Mouse (Mus musculus): ENCODE measurements around the gene Trip4.
A peak's percentile ranks its signal among the peaks of the same experiment; 100 is the strongest.

The Trip4 gene

DNA sequence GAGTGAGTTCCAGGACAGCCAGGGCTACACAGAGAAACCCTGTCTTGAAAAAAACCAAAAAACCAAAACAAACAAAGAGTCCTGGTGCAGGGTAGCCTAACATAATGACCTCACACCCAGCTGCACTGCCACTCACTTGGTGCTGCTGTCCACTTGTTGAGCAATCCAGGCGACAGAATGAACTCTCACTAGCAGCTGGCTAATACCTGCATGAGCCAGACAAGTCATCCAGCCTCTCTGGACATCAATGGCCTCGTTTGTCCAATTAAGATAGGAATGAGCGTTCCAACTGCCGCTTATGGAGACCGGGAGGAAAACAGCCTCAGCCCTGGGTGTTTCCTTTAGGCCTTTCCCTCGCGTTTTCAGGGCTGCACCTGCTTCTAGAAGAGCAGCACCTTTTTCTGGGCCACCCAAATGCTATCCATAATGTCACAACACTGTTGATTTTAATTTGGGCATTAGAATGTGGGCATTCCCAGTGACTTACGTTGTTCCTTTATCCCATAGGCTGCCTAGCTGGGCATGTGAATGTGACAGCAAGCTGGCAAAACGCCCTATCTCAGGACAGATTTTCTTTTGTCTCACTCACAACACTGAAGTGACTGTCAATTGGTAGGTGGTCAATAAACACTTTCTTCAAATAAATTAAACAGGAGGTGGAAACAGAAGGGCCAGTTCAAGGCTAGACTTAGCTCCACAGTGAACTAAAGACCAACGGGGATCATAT is 73.8 kb downstream of the Trip4 start:
- DNase-seq (ENCODE audit: low read depth): no peak

GRCm38 (mm10) chr9:65833640-65834039 is 75.0 kb downstream of the Trip4 start:
- no peak for DNase-seq (ENCODE audit: low read depth)

GRCm38 (mm10) chr9:65833230-65833629 is 75.4 kb downstream of the Trip4 start:
- no peak for DNase-seq (ENCODE audit: low read depth)

DNA sequence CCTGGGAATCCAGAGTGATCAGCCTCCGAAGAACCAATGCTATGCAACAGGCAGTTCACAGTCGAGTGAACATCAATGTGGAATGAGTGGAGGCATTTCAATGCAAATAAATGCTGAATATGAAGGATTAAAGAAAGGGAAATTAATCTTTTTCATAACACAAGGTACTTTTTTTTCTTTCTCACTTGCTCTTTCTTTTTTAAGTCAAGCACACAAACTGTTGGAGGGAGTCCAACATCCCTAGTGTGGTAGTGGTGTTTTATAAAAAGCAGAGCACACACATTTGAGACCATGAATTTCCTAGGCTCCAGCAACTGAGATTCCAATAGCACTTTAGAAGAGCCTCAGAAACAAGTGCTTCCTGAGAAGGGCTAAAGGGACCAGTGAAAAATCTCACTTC is 76.6 kb downstream of the Trip4 start:
- DNase-seq (ENCODE audit: low read depth): no peak

DNA sequence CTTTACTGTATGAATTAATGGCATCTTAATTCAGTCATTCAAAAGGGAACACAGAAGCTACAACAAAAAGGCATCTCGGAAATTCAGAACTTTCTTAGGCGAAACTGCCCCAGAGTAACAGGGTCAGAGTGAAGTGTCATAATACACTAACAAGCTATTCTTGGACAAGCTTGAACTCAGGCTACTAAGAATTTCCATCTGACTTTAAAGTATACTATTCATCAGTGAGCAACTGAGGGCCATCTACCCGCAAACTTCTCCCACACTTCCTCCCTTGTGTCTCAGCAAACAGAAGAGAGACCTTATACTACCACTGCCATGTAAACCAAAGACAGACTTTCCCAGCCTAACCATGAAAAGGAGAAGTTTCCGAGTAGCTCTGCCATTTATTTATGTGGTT is 77.4 kb downstream of the Trip4 start:
- DNase-seq (ENCODE audit: low read depth): no peak

DNA sequence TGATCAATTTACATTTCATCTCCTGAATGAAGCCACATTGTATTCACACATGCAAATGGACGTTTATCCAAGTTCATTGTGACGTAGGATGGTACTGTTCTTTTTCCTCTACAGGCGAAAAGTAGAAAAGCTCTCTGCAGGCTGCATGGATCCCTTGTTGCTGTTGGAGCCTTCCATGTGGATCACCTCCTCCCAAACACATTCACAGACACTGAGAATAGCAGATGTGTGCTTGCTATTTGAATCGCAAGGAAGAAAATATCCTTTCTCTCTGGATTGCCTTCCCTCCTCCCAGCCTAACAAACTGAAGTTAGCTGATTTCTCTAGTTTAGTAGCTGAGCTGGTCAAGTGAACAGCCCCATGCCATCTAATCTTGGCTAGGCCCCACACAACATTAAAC is 78.3 kb downstream of the Trip4 start:
- DNase-seq (ENCODE audit: low read depth): no peak

- peak; percentile 64 for DNase-seq (ENCODE audit: low read depth)
Measured at GRCm38 (mm10) chr9:65829410-65829809, 79.2 kb downstream of the Trip4 start.

DNA sequence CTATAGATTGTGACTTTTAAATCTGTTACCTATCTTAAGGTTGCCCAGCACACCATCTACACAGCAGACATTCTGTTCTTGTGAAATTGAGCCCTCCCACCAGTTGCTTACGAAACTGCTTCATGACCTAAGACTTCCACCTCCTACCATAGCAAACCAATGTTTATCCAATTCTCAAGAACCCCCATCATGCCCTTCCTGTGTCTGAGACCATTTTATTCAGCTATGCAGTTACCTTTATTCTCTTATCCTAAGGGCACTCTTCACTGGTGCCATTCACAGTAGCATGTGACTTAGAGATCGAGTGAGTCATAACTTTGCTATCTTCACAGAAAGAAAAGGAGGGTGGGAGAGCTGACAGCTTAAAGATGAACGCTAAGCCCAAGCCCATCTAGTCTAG is 80.1 kb downstream of the Trip4 start:
- peak; percentile 42 for DNase-seq (ENCODE audit: low read depth)

DNA sequence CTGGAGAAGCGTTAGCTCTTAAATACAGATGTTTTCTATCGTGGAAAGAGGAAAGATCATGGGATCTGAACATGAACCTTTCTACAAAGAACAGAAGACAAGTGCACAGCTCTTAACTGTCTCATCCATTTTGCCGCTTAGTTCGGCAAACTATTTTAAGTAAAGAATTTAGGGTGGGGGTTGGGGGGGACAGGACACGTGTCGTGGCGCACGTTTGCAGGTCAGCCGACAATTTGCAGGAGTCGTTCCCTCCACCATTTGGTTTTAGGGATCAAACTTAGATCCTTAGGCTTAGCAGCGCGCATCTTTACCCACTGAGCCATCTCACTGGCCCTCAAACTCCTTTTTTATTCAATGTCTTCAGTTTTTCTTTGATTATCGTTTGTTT is 80.6 kb downstream of the Trip4 start:
- no peak for DNase-seq (ENCODE audit: low read depth)

DNA sequence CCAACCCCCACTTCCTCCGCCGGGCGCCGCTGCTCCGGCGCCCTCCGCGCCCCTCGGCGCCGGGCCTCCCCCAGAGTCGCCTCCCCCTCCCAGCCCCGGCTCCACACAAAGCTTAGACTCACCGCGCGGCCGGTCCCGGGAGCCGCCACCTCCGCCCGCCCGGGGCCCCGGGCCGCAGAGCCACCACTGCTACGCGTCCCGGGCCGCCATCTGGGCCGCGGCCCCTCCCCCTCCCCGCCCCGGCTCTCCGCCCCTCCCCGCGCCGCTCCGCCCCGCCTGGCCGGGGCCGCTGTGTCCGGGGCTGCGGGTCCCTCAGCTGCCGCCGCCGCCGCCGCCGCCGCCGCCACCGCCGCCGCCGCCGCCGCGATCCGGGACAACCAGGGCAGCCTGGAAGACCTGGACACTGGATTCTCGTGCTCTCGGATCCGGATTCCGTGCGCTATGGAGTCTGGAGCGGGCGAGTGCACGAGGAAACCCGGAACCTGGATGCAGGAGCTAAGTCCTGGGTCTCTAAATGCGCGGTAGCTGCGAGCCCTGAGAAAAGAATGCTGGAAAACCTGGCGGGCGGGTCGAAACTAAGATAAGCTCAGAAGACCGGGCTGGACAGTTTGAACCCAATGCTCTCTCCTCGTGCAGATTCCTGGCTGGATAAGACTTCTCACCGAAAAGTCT is 81.1 kb downstream of the Trip4 start, which contains the start of gene Zfp609:
Gene Zfp609 (minus strand): TSS at position 221 of the 672 bp plus-strand sequence.
- peak; percentile 93 for DNase-seq (ENCODE audit: low read depth)

GRCm38 (mm10) chr9:65826588-65827343 is 81.8 kb downstream of the Trip4 start:
- DNase-seq (ENCODE audit: low read depth): peak; percentile 52

DNA sequence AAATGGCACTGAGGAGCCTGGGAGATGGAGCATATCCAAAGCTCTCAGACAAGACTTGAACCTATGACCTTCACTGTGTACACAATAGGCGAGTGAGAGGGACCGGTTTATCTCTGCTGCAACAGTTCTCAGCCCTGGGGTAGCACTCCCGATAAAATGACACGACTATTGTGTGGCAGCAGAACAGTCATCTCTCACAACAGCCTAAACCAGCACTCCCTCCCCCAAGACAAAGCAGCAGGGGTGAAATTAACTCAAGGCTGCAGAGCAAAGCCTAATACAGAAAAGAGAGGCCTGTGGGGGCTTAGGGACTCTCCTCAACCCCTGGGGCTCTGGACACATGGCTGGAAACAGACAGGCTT is 82.4 kb downstream of the Trip4 start:
- DNase-seq (ENCODE audit: low read depth): peak; percentile 30

GRCm38 (mm10) chr9:65823716-65824462 is 84.7 kb downstream of the Trip4 start:
- no peak for DNase-seq (ENCODE audit: low read depth)

- DNase-seq (ENCODE audit: low read depth): no peak
Measured at GRCm38 (mm10) chr9:65822011-65822410, 86.6 kb downstream of the Trip4 start.

DNA sequence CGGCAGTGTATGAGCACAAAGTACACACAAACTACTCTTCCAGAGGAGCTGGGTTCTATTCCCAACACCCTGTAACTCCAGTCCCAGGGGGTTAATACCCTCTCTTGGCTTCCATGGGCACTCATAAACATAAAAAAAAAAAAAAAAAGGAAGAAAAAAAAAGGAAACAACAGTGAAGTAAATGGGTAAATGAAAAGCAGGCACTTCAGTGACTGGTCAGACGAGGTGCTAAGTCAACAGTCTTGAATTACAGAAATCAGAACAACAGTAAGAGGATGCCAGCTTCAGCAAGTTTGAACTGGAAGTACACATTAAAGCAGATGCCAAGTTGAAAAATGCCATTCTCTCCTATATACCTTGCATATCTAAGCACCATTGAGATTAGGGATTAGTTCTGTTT is 88.3 kb downstream of the Trip4 start:
- DNase-seq (ENCODE audit: low read depth): no peak

DNA sequence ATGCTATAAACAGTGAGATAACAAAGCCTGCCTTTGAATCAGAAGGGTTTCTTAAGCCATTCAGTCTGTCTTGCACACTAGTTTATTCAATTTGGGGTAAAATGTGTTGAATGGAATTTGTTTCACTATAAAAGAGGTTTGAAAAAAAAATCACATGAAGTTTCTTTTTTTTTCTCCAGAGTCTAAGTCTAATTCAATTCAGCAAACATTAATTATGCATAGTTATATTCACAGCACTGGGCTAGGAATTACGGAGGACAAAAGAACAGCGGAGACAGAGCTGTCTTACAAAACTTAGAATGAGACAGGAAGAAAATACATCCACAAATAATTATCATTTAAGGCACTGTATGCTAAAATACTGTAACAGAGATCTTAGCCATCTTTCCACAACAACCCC is 90.2 kb downstream of the Trip4 start:
- no peak for DNase-seq (ENCODE audit: low read depth)

GRCm38 (mm10) chr9:65812841-65813240 is 95.8 kb downstream of the Trip4 start:
- DNase-seq (ENCODE audit: low read depth): no peak

DNA sequence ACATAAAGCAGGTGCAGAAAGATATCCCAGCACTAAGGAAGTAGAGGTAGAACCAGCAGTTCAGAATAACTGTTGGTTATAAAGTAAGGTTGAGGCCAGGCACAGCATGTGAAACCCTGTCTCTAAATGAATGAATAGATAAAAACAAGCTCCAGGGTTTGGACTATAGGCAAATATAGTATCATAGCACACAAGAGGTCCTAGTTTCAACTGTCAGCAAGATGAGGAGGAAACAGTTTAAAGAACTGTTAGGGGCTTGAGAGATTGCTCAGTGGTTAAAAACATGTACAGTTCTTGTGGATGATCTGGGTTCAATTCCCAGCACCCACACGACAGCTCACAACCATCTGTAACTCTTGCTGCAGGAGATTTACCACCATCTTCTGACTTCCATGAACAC is 96.8 kb downstream of the Trip4 start:
- DNase-seq (ENCODE audit: low read depth): no peak

- DNase-seq (ENCODE audit: low read depth): no peak
Measured at GRCm38 (mm10) chr9:65807818-65808217, 100.8 kb downstream of the Trip4 start.

DNA sequence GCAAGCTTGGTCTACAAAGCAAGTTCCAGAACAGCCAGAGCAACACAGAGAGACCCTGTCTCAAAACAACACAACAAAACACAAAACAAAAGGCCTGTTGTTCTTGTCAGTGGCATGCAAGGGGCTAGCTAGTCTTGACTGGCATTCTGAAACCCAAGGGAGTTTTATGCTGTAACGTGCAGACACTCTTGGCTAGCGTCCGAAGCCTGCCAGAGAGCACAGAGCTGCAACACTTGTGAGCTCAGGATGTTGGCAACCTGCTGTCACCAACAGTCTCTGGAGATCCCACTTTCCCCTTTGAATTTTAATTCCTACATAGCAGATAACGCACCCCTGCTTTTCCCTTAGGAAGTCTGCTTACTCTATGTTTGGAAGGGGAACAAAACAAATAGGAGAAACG is 101.3 kb downstream of the Trip4 start:
- no peak for DNase-seq (ENCODE audit: low read depth)

DNA sequence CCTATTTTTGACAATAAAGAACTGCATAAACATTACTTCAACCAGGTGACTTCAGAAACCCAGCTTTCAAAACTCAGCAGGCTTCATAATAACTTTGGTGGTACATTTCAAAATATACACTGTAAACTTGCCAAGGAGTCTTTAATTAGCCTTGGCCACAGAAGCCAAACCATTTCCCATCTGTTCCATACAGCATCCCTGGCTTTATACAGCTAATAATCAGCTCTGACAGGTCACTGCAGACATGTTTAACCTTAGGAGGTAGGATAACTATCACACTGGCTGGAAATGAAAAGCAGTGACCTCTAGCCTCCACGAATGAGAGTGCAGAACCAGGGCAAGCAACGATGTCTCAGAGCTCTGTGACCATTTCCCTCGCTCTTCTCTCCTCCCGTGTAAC is 108.8 kb downstream of the Trip4 start:
- DNase-seq (ENCODE audit: low read depth): no peak

DNA sequence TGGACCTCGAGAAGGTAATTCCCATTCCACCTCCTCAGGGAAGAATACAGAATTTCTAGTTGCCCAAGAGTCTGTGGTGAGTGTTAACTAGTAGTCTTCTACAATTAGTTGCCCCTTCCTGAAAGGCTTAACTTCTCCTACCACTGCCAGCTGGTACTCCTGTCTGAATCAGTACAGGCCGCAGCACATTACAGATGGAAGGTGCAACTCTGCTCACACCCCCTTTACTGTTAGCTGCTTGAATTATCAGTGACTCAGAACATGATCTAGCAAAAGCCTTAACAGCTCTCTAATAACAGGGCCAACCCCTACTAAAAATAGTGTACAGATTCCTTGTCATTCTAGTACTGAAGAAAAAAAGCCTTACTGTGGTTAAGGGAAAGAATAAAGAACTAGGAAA is 112.9 kb downstream of the Trip4 start:
- no peak for DNase-seq (ENCODE audit: low read depth)

All from naive thymus-derived CD4-positive, alpha-beta T cell, adult 2 months (primary cell).